Mouse (Mus musculus) CD4-positive, CD25-positive, alpha-beta regulatory T cell, adult 9 weeks (primary cell): ENCODE measurements around the gene Senp6. TPM values are rescaled to one million over a fixed set of nuclear protein-coding genes. Genes with fewer than 3 reads are reported as not detected.

Source experiments
- polyA plus RNA-seq: library from polyadenylated mRNA; unstranded; fragments of 100-300 nt; shearing (Covaris generic); gene quantifications from one replicate; pipeline ENCODE4 v1.2.1, GENCODE M21; 2017

Senp6 gene
- polyA plus RNA-seq, result 31.7 TPM

GRCm38 (mm10) chr9:80066367-80067220, at the start of gene Senp6:
Gene Senp6, plus strand, starts transcription at chr9:80066903.

DNA sequence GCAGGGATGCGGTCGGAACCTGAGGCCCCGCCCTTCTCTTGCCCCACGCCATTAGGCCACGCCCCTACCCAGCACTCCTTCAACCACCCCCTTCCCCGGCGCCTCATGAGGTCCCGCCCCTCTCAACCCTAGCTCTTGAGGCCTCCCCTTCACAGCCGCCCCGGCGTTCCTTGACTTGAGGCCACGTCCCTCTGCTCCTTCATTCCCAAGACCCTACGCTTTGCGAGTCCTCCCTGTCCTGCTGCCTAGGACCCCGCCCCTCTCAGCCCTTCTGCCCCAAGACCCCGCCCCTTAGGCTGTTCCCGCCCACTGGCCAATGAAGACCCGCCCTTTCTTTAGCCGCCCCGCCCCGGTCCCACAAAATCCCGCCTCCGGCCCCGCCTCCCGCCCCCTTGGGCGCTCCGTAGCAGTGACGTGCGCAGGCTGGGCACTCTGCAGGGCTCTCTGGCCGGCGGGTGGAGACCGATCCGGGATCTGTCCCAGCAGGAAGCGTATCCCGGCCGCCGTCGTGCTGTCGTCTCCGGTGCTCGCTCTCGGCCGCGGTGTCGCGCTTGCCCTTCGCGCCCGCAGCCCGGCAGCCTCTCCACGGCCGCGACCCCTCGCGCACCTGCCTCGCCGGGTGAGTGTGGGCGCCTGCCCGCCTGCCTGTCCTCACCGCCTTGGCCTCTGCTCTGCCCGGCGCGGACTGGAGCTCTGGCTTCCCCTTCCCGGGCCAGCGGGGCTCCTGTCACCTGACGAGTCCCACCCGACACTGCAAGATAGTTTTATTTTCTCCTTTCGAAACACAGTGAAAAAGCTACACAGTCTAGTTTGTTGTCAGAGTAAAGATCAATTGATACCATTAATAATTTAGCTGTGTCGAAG, 98.1 kb downstream of the Senp6 start, which contains the start of gene Myo6:
TSS of gene Myo6 (plus strand) at position 421 of the 864 bp plus-strand sequence.

Other genes starting within 250 kb of the Senp6 start
- gene Filip1, start 54.1 kb upstream of the Senp6 start, polyA plus RNA-seq, result 0.60 TPM
- 42.3 TPM for gene Myo6, start 98.1 kb downstream of the Senp6 start, polyA plus RNA-seq